Mouse (Mus musculus) brain, embryonic 18.5 days (tissue): Measurements from ENCODE around the gene Sh2b3.
"Not testable (repeated sequence)": the region's sequence is repeated elsewhere in the genome, so short reads cannot be mapped to it uniquely, and the experiment has no call there.

Experiments
- DNase-seq: peaks from one replicate; pipeline ENCODE4 v3.0.0-alpha.2; 2012; ENCODE audit warnings: low read depth, low spot score

Gene Sh2b3

GRCm38 (mm10) chr5:121837441-121838340 is at the start of gene Sh2b3:
Sh2b3 (minus strand) TSS chr5:121837646.
- DNase-seq = no peak

DNA sequence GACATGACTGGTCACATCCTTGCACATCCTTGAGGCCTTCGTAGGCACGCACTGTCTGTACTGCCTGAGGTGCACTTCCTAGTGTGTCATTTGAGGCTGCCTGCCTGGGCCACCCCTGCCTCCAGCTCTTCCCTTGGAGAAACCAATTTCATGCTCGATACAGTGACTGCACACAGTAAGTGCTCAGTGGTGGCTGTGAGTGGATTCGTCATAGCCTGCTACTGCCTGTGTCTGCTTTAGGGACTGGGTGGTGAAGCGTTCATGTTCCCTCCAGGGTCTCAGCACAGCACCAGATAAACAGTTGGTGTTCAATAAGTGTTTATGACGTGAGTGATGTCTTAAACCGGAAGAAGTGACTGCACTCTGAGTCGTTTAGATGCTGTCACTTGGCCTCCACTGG is 45.9 kb upstream of the Sh2b3 start:
- DNase-seq = no peak

DNA sequence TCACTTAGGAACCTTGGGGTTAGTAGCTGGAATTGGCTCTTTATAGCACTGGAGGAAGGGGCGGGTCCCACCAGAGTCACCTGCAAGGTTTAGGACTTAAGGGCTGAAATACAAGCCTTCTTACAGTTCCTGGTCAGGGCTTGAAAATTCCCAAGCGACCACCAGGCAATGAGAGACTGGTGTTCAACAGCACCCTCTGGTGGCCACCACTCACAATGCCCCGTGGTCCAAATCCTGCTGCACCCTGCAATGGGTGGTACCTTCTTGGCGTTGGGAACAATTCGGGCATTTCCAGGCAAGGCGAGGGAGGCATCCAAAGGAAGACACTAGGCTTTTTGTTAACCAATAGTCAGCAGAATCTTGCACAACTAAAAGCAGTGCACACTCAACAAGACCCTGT is 41.8 kb upstream of the Sh2b3 start:
- DNase-seq = no peak

DNA sequence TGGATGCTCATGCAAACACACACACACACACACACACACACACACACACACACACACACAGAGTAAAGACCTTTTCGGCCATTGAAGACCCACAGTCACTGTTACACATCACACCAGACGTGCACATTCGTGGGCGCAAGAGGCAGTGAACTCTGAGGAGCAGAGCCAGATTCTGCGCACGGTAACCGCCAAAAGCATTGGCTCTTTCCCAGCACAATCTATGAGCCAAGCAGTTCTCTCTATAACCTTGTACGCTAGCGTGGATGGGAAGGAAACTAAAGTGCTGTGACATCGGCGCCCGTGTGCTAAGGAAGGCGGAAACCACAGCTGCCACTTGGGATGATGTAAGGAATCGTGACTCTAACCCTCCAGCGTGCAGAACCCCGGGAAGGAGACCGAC is 41.3 kb upstream of the Sh2b3 start:
- no peak for DNase-seq

DNA sequence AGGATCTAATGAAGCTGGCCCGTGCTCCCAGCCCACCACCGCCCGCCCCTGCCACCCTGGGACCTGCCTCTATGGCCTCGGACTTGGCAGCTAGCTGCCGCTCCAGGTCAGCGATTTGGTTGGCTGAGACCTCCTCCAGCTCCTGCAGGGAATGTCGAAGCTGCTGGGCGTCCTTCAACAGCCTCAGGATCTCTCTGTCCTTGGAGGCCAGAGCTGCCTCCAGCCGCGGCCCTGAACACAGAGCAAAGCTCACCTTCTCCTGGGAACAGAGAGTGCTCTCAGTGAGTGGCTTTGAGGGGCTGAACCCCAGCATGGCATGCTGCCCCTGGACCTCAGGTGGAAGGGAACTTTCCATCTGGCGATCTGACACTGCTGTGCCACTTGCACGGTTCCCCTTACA is 39.5 kb upstream of the Sh2b3 start:
- DNase-seq = no peak

- no peak for DNase-seq
These were observed 37.6 kb upstream of the Sh2b3 start for GRCm38 (mm10) chr5:121875041-121875440.

GRCm38 (mm10) chr5:121872158-121872557 is 34.7 kb upstream of the Sh2b3 start:
- no peak for DNase-seq

- no peak for DNase-seq
These were observed 34.1 kb upstream of the Sh2b3 start for GRCm38 (mm10) chr5:121871515-121872030.

DNA sequence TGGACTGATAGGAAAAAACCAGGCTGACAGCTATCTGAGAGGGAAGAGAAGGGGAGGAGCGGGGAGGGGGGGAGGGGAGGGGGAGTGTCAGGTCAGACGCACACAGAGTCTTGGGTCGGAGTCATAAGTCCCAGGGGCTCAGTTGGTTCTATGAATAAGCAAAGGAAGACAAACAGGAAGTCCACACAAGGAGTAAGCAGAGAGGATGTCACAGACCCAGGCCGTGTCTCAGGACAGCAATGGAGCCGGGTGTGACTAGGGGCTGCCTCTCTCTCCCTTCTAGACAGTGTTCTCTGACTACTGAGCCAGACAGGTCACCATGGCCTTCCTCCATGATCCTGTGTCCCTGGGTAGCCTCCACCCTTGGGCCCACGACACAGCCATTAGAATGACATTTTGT is 33.4 kb upstream of the Sh2b3 start:
- DNase-seq = no peak

DNA sequence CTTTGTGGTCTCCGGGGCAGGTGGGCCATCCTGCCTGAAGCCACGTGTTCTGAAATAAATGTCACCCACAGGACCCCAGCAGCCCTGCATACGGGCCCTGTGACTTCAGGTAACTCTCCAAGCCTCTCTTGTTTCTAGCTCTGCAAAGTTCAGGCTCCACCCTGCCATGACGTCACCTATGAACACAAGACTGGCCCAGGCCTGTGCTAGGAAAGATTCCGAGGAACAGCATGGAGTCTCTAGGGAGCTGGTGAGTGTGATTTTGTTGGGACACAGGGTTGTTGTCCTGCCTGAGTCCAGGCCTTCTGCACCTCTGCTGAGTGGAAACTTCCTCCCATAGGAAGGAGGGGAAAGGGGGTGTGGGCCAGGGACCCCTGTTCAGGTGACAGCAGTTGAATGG is 30.5 kb upstream of the Sh2b3 start:
- no peak for DNase-seq

- no peak for DNase-seq
These were observed 26.9 kb upstream of the Sh2b3 start for GRCm38 (mm10) chr5:121864330-121864729.

DNA sequence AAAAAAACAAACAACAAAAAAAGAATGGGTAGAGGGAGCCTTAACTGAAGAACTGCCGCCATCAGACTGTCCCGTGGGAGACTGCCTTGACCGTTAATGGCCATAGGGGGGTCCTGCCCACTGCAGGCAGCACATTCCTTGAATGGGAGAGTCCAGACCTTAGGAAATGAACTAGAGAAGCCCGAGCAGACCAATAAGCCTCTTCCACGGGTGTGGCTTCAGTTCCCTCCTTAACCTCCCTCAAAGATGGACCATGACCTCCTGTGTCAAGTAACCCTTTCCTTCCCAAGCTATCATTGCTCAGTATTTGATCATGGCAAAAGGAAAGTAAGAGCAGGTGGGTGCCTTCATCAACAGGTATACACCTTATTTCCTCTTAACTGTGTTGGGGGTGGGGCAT is 24.5 kb upstream of the Sh2b3 start:
- DNase-seq = no peak

DNA sequence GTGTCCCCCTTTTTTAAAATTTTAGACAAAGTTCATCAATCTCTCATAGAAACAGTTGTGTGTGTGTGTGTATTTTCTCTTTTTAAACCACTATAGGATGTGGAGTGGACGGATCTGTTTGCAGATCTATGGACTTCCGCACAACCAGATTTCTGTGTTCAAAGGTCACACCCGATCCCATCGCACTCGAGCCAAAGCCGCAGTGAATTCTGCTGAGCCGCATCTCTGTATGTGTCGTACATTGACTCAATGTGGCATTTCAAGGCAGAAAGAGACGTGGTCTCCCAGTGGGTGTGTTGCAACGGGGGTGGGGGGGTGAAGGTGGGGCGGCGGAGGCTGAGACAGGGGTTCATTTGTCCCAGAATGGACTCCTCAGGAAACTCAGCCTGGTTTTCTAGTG is 21.0 kb upstream of the Sh2b3 start:
- no peak for DNase-seq

GRCm38 (mm10) chr5:121856740-121857139 is 19.3 kb upstream of the Sh2b3 start:
- no peak for DNase-seq

GRCm38 (mm10) chr5:121854768-121855167 is 17.3 kb upstream of the Sh2b3 start:
- DNase-seq = no peak

- no peak for DNase-seq
These were observed 16.1 kb upstream of the Sh2b3 start for GRCm38 (mm10) chr5:121853368-121854051.

DNA sequence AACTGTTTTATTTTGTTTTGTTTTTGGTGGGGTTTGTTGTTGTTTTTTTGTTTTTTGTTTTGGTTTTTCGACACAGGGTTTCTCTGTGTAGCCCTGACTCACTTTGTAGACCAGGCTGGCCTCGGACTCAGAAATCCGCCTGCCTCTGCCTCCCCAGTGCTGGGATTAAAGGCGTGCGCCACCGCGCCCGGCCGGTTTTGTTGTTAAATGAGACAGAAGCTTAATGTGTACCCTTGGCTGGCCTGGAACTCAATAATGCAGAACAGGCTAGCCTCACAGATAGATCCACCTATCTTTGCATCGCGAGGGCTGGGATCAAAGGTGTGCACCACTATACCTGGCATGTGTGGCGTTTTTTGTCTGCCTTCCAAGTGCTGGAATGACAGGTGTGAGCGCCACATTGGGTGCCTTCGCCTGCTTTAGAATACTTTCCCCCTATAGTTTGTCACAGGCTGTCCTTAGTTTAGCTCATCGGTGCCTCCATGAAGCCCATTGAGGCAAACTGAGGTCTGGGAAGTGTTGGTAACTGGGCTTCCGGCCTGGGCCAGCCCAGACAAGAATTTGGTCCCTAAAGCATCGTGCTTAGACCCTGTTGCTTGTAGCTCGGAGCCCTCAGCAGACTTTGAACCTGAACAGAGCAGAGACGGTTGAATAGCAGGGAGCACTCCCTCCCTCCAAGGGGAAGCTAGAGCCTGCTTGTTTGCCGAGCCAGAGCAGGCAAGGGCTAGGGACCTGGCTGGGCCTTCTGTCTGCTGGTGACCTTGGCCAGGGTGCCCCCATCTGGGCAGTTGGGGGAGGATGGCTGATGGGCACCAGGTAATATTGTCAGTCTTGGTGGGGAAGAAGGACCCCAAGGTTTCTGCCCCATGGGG is 12.3 kb upstream of the Sh2b3 start:
- no peak for DNase-seq

DNA sequence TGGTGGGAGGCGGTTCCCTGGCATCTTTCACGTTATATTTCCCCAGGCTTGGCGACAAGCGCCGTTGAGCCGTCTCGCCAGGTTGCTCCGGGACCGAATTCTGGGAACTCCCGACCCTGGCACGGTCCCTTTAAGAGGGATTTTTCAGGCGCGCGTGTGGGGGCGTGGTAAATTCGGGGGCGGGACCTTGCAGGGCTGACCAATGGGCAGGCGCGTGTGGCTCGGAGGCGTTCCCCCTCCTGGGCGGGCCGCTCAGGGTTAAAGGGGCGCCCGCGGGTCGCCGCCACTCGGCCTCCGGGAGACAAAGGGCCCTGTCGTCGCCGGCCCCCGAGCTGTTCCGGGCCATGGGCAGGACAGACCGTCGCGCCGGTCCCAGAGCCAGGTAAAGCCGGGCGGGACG is 11.3 kb upstream of the Sh2b3 start, which contains the start of gene Pheta1:
Pheta1 (plus strand) TSS at position 242 of the 400 bp plus-strand sequence.
- DNase-seq = peak; percentile 81

DNA sequence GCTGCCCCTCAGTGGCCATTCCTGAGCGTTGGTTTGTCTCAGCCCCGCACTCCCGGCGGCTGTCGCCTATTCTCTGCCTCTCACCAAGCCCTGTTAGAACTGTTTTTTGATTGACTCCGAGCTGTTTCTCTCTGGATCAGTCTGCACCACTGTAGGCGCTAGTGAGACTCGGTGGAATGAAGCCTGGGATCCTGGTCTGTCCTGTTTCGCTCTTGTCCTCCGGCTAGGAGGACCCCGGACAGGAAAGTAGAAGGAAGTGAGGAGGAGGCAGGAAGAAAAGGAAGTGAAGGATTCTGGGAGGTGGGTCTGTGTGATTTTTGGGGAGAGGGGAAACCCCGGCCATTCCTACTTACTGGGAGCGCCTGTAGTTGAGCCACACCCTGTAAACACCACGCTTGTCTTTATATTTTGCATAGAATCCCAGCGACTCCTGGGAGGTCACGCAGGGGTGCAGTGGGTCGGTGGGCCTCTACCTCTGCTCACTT is 10.6 kb upstream of the Sh2b3 start:
- DNase-seq = no peak

- DNase-seq = not testable (repeated sequence)
These were observed 9.8 kb upstream of the Sh2b3 start for GRCm38 (mm10) chr5:121847269-121847668.

DNA sequence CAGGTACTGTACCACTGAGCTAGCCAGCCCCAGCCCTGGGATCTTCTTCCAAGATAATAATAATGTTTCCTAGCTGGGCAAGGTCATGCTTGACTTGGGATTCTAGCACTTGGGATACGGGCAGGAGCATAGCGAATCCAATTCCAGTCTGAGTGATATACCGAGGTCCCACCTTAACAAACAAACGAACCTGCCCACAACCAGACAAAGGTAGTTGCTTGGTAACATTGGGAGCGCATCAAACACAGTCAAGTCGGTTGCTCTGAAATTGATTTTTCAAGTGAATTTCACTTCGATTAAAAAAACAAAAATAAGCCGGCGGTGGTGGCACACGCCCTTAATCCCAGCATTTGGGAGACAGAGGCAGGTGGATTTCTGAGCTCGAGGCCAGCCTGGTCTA is 8.9 kb upstream of the Sh2b3 start:
- no peak for DNase-seq

DNA sequence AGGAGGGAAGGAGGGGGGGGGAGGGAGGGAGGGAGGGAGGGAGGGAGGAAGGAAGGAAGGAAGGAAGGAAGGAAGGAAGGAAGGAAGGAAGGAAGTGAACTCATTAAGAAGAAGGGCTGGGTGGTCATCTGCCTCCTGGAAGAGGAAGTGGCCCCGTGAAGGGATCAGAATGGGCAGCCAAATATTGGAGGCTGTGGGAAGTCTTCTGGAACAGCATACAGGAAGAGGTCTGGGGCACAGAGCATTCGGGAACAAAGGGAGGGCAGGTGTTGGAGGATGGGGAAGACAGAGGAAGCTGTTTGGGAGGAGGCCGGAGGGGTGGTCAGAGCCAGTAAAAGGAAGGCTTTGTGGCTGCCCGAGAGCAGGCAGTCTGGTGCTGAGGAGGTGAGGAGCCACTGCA is 7.9 kb upstream of the Sh2b3 start:
- no peak for DNase-seq
